Mouse (Mus musculus) CH12.LX (cell line): ENCODE results near the gene Poc1b. TPM values are rescaled to one million over a fixed set of nuclear protein-coding genes. Genes with fewer than 3 reads are reported as not detected.

Experiments
- DNase-seq: peaks from one replicate; pipeline ENCODE4 v3.0.0-alpha.2; 2013; ENCODE audit errors: extremely low read depth
- H3K27ac ChIP-seq: 2 replicates; pipeline ENCODE4 v1.5.1; 2012; ENCODE audit warnings: low read depth, mild to moderate bottlenecking, control low read depth, moderate library complexity; ENCODE audit not compliant: insufficient read depth
- H3K27me3 ChIP-seq: replicated peaks from 2 replicates; pipeline ENCODE3; 2012; ENCODE audit warnings: inconsistent platforms
- H3K36me3 ChIP-seq, 2 experiments: replicated peaks in 1 of 2; 2 replicates each; pipeline versions ENCODE3 to v1.6.1; 2012; ENCODE audit warnings: inconsistent platforms in 1 of 2, low read length in 1 of 2, mild to moderate bottlenecking in 1 of 2, mixed read lengths in 1 of 2, moderate library complexity in 1 of 2; ENCODE audit not compliant: control insufficient read depth in 1 of 2, insufficient read depth in 1 of 2
- H3K4me1 ChIP-seq, 2 experiments: 2 replicates each; pipeline ENCODE4 v1.6.1; 2012; ENCODE audit warnings: inconsistent platforms in 1 of 2, moderate library complexity in 1 of 2; ENCODE audit not compliant: insufficient read depth in 2 of 2, control insufficient read depth in 1 of 2
- H3K4me2 ChIP-seq: 2 replicates; pipeline ENCODE4 v1.6.1; 2012; ENCODE audit warnings: low read depth, mild to moderate bottlenecking, control low read depth; ENCODE audit not compliant: poor library complexity, insufficient read depth, severe bottlenecking
- H3K4me3 ChIP-seq, 3 experiments: fragments of 150-350 bp in 1 of 3; sonication (generic) in 1 of 3; replicated peaks in 1 of 3; 2 replicates each; pipeline versions ENCODE3 to v1.5.1; 2011 to 2012; ENCODE audit warnings: low read depth in 2 of 3, low read length in 2 of 3, mild to moderate bottlenecking in 2 of 3, moderate library complexity in 2 of 3, control low read depth in 1 of 3, improper control_type of control experiment in 1 of 3, inconsistent platforms in 1 of 3, mixed read lengths in 1 of 3; ENCODE audit not compliant: poor library complexity in 1 of 3
- H3K79me2 ChIP-seq: replicated peaks from 2 replicates; pipeline ENCODE4 v1.6.1; 2012; ENCODE audit warnings: mild to moderate bottlenecking, moderate library complexity; ENCODE audit not compliant: control insufficient read depth, poor library complexity, insufficient read depth, severe bottlenecking; ENCODE audit errors: extremely low read depth
- H3K9ac ChIP-seq: 2 replicates; pipeline ENCODE4 v1.6.1; 2012; ENCODE audit warnings: low read depth, mild to moderate bottlenecking, control low read depth, moderate library complexity; ENCODE audit not compliant: insufficient read depth
- H3K9me3 ChIP-seq: replicated peaks from 2 replicates; pipeline ENCODE3; 2012; ENCODE audit warnings: low read length, inconsistent platforms, mixed read lengths
- CHD2 ChIP-seq: IDR thresholded peaks from 2 replicates; pipeline ENCODE4 v1.6.1; 2011; ENCODE audit warnings: low read length, improper control_type of control experiment
- CTCF ChIP-seq, 2 experiments: IDR thresholded peaks in 1 of 2; conservative IDR thresholded peaks in 1 of 2; 2 replicates each; pipeline ENCODE4 v1.5.1; 2011 to 2012; ENCODE audit warnings: low read depth in 2 of 2, low read length in 2 of 2, improper control_type of control experiment in 1 of 2, inconsistent platforms in 1 of 2, mild to moderate bottlenecking in 1 of 2, moderate library complexity in 1 of 2
- EP300 ChIP-seq: IDR thresholded peaks from 2 replicates; pipeline ENCODE4 v1.6.1; 2011; ENCODE audit warnings: low read length, improper control_type of control experiment
- MAX ChIP-seq: IDR thresholded peaks from 2 replicates; pipeline ENCODE4 v1.6.1; 2011; ENCODE audit warnings: low read length, improper control_type of control experiment
- RAD21 ChIP-seq: IDR thresholded peaks from 2 replicates; pipeline ENCODE4 v1.6.1; 2011; ENCODE audit warnings: low read depth, mild to moderate bottlenecking, low read length, improper control_type of control experiment, moderate library complexity
- USF2 ChIP-seq: conservative IDR thresholded peaks from 2 replicates; pipeline ENCODE4 v1.6.1; 2011; ENCODE audit warnings: low read depth, low read length, improper control_type of control experiment
- ZMIZ1 ChIP-seq: IDR thresholded peaks from 2 replicates; pipeline ENCODE4 v1.6.1; 2012; ENCODE audit warnings: low read depth, mild to moderate bottlenecking, inconsistent platforms, low read length, improper control_type of control experiment
- dilution Hi-C: fragments of 300-500 bp; cut with MboI; formaldehyde crosslinking; loops from 2 replicates; pipeline ENCODE4 v1.14.3; 2020; ENCODE audit warnings: low sequenced_read_pairs; ENCODE audit not compliant: extremely low pct_unique_long_range_greater_than_20kb, extremely low pct_ligation_motif_present
- in situ Hi-C: fragments of 300-500 bp; cut with MboI; formaldehyde crosslinking; loops from 3 replicates; pipeline ENCODE4 v1.14.3; 2019; ENCODE audit warnings: low sequenced_read_pairs, low pct_ligation_motif_present, low pct_unique_long_range_greater_than_20kb, mixed read lengths
- polyA plus RNA-seq: library from polyadenylated mRNA; unstranded; fragments of >175 nt; gene quantifications from 2 replicates; pipeline ENCODE4 v1.2.1, GENCODE M21; 2012; ENCODE audit warnings: low read depth; ENCODE audit not compliant: insufficient read length
- total RNA-seq, 2 experiments: library from RNA; depleted of rRNA; stranded (reverse); fragments of 300-350 nt in 1 of 2; fragments of >200 nt in 1 of 2; gene quantifications; 2 replicates each; pipeline ENCODE4 v1.2.3; 2012 to 2014

The Poc1b gene
- total and polyA plus RNA-seq, 3 experiments = 3.8 to 18.2 (median 5.6) TPM

GRCm38 (mm10) chr10:99165751-99166282, 59.0 kb downstream of the Poc1b start:
- no peak for DNase-seq
- in situ Hi-C loops = no loop called here
- TF ChIP-seq EP300 = no peak
- TF ChIP-seq CTCF (conservative IDR thresholded peaks at IDR 0.05 in 1 of 2, IDR thresholded peaks at IDR 0.05 in 1 of 2; ENCODE audit: low read depth in 2 of 2, low read length in 2 of 2) = peak in 1 of 2 experiments; percentile 13; a peak in 1 of 4 replicates
- Histone ChIP-seq H3K9me3 (no peaks in the 10 kb centered on the region), H3K9ac (no peak overlapping the region), H3K36me3 (peaks cover 0 to 30% of the 10 kb centered on the region in 2 experiments), H3K4me3 (no peak overlapping the region), H3K27me3 (no peaks in the 10 kb centered on the region), H3K79me2 (no peaks in the 10 kb centered on the region), H3K4me2 (no peak overlapping the region), H3K27ac (no peak overlapping the region), H3K4me1 (peaks cover 0 to 7% of the 10 kb centered on the region in 2 experiments; a peak in 2 of 4 replicates)
- dilution Hi-C loops = no loop called here

- no peak for DNase-seq
- peaks cover 0 to 7% of the 10 kb centered on the region in 2 experiments; a peak in 2 of 4 replicates for H3K4me1 ChIP-seq
- H3K9ac ChIP-seq = no peak overlapping the region
- H3K79me2 ChIP-seq = no peaks in the 10 kb centered on the region
- H3K9me3 ChIP-seq = no peaks in the 10 kb centered on the region
- TF ChIP-seq RAD21 = peak; percentile 11
- no peak for TF ChIP-seq ZMIZ1
- no peak for TF ChIP-seq MAX
- no peaks in the 10 kb centered on the region for H3K27me3 ChIP-seq
- in situ Hi-C loops = no loop called here
- no peak overlapping the region for H3K4me3 ChIP-seq
- H3K27ac ChIP-seq = no peak overlapping the region
- H3K4me2 ChIP-seq = no peak overlapping the region
- H3K36me3 ChIP-seq = peaks cover 0 to 30% of the 10 kb centered on the region in 2 experiments
- dilution Hi-C loops = no loop called here
Observed at GRCm38 (mm10) chr10:99166392-99166791, 59.6 kb downstream of the Poc1b start.

GRCm38 (mm10) chr10:99168404-99168803, 61.6 kb downstream of the Poc1b start:
- dilution Hi-C loops = no loop called here
- Histone ChIP-seq H3K9ac (no peak overlapping the region), H3K4me2 (no peak overlapping the region), H3K4me1 (no peaks in the 10 kb centered on the region), H3K27me3 (no peaks in the 10 kb centered on the region), H3K27ac (no peak overlapping the region), H3K79me2 (no peaks in the 10 kb centered on the region), H3K36me3 (peaks cover 0 to 29% of the 10 kb centered on the region in 2 experiments), H3K9me3 (no peaks in the 10 kb centered on the region), H3K4me3 (no peak overlapping the region)
- no peak for DNase-seq
- TF ChIP-seq CHD2 (no peak), USF2 (no peak), CTCF (conservative IDR thresholded peaks at IDR 0.05 in 1 of 2, IDR thresholded peaks at IDR 0.05 in 1 of 2; ENCODE audit: low read depth in 2 of 2, low read length in 2 of 2) (peak in 1 of 2 experiments; percentile 15; a peak in 1 of 4 replicates)
- in situ Hi-C loops = no loop called here
